Mouse (Mus musculus) embryonic fibroblast, embryonic 13.5 days (primary cell): ENCODE measurements around the gene Avil. TPM values are rescaled to one million over a fixed set of nuclear protein-coding genes. Genes with fewer than 3 reads are reported as not detected.
A peak's percentile ranks its signal among the peaks of the same experiment; 100 is the strongest.
"Not testable (repeated sequence)": the region's sequence is repeated elsewhere in the genome, so short reads cannot be mapped to it uniquely, and the experiment has no call there.

Experiments
- H3K27ac ChIP-seq: 2 replicates; pipeline ENCODE4 v1.5.1; 2012; ENCODE audit warnings: low read length, control low read depth, inconsistent platforms; ENCODE audit not compliant: insufficient read depth
- H3K4me1 ChIP-seq: 2 replicates; pipeline ENCODE4 v1.6.1; 2011; ENCODE audit warnings: low read length; ENCODE audit not compliant: control insufficient read depth, insufficient read depth
- H3K4me3 ChIP-seq: 2 replicates; pipeline ENCODE4 v1.5.1; 2011; ENCODE audit warnings: mild to moderate bottlenecking, control low read depth, low read length; ENCODE audit not compliant: insufficient read depth
- CTCF ChIP-seq: IDR thresholded peaks from 2 replicates; pipeline ENCODE4 v1.5.1; 2011; ENCODE audit warnings: mild to moderate bottlenecking, control low read depth, low read length, moderate library complexity, borderline replicate concordance; ENCODE audit not compliant: insufficient read depth
- POLR2A ChIP-seq: IDR thresholded peaks from 2 replicates; pipeline ENCODE4 v1.6.1; 2011; ENCODE audit warnings: low read depth, mild to moderate bottlenecking, control low read depth, low read length, moderate library complexity
- polyA plus RNA-seq: library from polyadenylated mRNA; stranded (reverse); fragments of >200 nt; gene quantifications from 2 replicates; pipeline ENCODE4 v1.2.4, GENCODE M21; 2011; ENCODE audit warnings: low read depth; ENCODE audit not compliant: missing spikeins, insufficient read length

The Avil gene
- polyA plus RNA-seq, 1 experiment, result 1.5 TPM

DNA sequence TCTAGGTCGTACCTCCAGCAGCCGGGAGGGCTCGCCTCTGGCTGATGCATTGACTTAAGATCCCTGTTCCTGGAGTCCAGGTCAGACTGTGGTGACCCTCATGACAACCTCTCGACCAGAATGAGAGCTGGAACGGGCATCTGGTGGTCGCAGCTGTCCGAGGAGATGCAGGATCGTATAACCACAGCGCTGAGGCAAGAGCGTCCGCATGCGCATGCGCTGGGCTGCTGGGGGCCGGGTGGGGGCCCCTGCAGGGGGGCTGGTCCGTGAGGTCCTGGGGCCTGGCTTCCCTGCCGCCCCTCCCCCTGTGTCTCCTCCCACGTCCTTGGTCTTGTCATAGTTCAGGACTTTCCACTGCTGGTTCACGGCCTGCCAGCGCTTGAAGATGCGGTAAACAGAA, 56.0 kb downstream of the Avil start:
- no peaks in the 10 kb centered on the region for H3K4me1 ChIP-seq
- H3K4me3 ChIP-seq, result no peak overlapping the region
- no peak overlapping the region for H3K27ac ChIP-seq
- TF ChIP-seq POLR2A (no peak), CTCF (no peak)

GRCm38 (mm10) chr10:127058161-127058560, 57.7 kb downstream of the Avil start:
- TF ChIP-seq POLR2A (no peak), CTCF (peak; percentile 98)

DNA sequence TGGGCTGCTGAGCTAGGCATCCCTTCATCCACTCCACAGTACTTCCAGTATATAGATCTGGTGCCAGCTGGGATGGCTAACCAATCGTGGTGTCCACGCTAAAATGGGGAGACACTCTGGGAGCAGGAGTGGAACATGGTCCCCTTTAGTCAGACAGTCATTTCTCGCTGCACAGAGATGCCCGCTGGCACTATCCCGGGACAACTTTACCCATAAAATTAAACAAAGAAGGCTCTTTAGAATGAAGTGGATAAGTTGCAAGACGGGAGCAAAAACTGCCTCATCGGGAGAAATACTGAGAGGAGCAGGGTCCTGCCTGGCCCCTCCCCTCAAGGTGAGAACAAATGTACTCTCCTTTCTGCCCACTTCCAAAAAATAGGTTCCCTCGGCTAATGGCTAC, 58.2 kb downstream of the Avil start:
- TF ChIP-seq CTCF, result no peak
- no peak for TF ChIP-seq POLR2A
- Histone ChIP-seq H3K4me1 (no peaks in the 10 kb centered on the region), H3K27ac (no peak overlapping the region), H3K4me3 (no peak overlapping the region)

More at GRCm38 (mm10) chr10:127058161-127058560, 57.7 kb downstream of the Avil start:
- no peak overlapping the region for H3K4me3 ChIP-seq
- no peak overlapping the region for H3K27ac ChIP-seq
- H3K4me1 ChIP-seq, result no peaks in the 10 kb centered on the region

DNA sequence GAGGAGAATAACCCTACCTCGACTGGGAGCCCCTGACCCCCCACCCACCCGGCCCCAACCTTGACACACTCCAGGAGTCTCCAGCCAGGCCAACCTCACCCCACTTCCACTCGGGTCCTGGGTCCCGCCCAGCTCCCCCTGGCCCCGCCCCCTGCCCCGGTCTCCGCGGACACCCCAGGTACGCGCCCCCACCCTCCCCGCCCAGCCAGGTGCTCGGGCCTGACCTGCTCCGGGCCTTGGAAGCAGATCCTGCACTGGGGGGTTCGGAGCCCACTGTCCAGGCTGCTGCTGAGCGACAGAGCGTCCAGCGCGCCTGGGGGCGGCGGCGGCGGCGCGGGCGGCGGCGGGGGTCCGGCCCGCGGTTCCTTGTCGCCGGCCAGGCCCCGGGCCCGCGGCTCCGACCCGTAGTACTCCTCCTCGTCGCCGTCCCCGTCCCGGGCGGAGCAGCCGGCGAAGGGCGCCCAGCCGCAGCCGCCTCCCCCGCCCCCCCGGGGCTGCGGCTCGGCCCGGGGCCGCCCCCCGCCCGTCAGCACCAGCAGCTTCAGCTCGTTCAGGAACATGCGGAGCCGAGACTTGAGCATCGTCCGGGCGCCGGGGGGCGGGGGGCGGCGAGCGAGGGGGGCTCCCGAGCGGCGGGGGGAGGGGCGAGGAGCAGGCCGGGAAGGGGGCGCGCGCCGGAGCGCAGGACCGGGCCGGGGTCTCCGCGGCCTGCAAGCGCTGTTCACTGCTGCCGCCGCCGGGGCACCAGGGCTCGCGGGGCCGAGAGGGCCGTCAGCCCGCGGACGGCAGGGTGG, 58.9 kb downstream of the Avil start:
- no peaks in the 10 kb centered on the region for H3K4me1 ChIP-seq
- H3K27ac ChIP-seq, result no peak overlapping the region
- H3K4me3 ChIP-seq, result peak overlapping the region; percentile 25; the same call in 1 of the 2 replicates
- no peak for TF ChIP-seq CTCF
- TF ChIP-seq POLR2A, result no peak

DNA sequence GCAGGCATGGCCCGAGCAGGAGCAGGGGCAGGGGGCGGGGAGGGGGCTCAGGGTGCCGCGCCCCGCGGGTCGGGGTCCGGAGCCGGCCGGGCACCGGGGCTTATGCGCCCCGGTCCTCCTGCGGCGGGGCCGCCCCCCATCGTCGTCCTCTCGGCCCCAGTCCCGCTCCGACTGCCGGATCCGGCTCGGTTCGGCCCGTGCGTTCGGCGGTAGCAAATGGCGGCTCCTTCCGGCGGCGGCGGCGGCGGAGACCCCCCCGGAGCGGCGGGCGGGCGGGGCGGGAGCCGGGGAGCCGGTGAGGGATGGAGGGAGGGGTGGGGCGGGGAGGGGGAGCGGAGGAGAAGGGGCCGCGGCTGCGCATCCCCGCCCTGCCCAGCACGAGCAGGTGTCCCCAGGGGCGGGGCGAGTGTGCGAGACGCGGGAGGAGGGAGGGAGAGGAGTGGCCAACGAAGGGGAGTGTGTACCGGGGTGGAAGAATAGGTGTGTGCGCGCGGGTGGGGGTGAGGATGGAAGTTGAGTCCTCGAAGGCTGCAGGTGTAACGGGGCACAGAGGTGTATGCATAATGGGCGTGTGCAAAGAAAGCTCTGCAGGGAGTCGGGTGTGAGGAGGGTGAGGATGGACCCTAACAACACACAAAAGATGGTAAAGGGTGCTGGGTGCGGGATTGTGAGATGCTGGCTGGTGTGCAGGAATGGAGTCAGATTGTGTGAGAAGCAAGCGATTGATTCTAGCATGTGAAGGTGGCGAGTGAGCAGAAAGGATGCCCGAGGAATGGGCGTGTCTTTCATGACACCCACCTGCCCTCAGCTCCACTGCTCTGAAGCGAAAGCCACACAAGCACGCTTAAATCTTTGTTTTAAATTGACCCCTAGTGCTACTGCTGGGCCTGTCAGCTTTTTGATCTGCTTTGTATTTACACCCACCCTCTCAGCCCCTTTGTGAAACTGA, 59.7 kb downstream of the Avil start, which contains the start of gene March9:
TSS of gene March9 (minus strand) at position 217 of the 949 bp plus-strand sequence.
- Histone ChIP-seq H3K27ac (no peak within 1 kb of the TSS), H3K4me3 (peak within 1 kb of the TSS; percentile 25; the same call in 1 of the 2 replicates), H3K4me1 (no peaks in the 10 kb centered on the region)
- TF ChIP-seq POLR2A (no peak), CTCF (no peak)

- no peak overlapping the region for H3K27ac ChIP-seq
- no peak overlapping the region for H3K4me3 ChIP-seq
- no peaks in the 10 kb centered on the region; the same call in 1 of the 2 replicates for H3K4me1 ChIP-seq
- TF ChIP-seq POLR2A (no peak), CTCF (no peak)
Measured at GRCm38 (mm10) chr10:127061085-127061484, 60.6 kb downstream of the Avil start.

- H3K27ac ChIP-seq, result no peak overlapping the region
- no peak for TF ChIP-seq POLR2A
- no peak for TF ChIP-seq CTCF
- no peaks in the 10 kb centered on the region; the same call in 1 of the 2 replicates for H3K4me1 ChIP-seq
- no peak overlapping the region for H3K4me3 ChIP-seq
Measured at GRCm38 (mm10) chr10:127061513-127061912, 61.0 kb downstream of the Avil start.

DNA sequence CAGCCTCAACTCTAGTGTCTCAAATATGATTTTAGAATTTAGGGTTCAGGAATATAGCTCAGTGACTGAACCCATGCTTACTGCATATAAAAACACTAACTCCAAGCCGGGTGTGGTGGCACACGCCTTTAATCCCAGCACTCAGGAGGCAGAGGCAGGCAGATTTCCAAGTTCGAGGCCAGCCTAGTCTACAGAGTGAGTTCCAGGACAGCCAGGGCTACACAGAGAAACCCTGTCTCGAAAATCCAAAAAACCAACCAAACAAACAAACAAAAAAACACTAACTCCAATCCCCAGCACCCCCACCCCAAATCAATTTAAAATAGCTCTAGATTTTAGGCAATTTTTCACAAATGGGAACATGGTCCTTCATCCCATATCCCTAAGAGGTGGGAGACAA, 61.6 kb downstream of the Avil start:
- not testable (repeated sequence) for H3K4me1 ChIP-seq, H3K27ac ChIP-seq, H3K4me3 ChIP-seq

- Histone ChIP-seq H3K27ac (no peak overlapping the region), H3K4me1 (no peaks in the 10 kb centered on the region; the same call in 1 of the 2 replicates), H3K4me3 (no peak overlapping the region)
- TF ChIP-seq POLR2A (no peak), CTCF (no peak)
Measured at GRCm38 (mm10) chr10:127062503-127062902, 62.0 kb downstream of the Avil start.

- H3K4me3 ChIP-seq, result peak within 1 kb of the TSS; percentile 92
- peaks cover 2% of the 10 kb centered on the region; the same call in 1 of the 2 replicates for H3K4me1 ChIP-seq
- TF ChIP-seq CTCF (no peak), POLR2A (peak; percentile 62)
- peak within 1 kb of the TSS; percentile 56 for H3K27ac ChIP-seq
Measured at GRCm38 (mm10) chr10:127063239-127063872, 62.8 kb downstream of the Avil start, which contains the start of gene Cdk4. Cdk4 (plus strand) TSS chr10:127063534.
